Mouse (Mus musculus) A20 (cell line): ENCODE results near the gene Gm21775.
"Not testable (repeated sequence)": the region's sequence is repeated elsewhere in the genome, so short reads cannot be mapped to it uniquely, and the experiment has no call there.

Experiments used
- DNase-seq: peaks from one replicate; pipeline ENCODE4 v3.0.0-alpha.2; 2011; ENCODE audit warnings: low read depth, low spot score

The Gm21775 gene

GRCm38 (mm10) chrY:10553153-10553552 lies at the start of gene Gm21775:
Gene Gm21775, plus strand, starts transcription at chrY:10553453.
- not testable (repeated sequence) for DNase-seq

GRCm38 (mm10) chrY:10535942-10536341 lies 17.3 kb upstream of the Gm21775 start, which contains the start of gene Gm20737:
Gene Gm20737, minus strand, starts transcription at chrY:10536042.
- not testable (repeated sequence) for DNase-seq
